ENCODE assay signal across 8 mouse cellular contexts in the genomic region with DNA sequence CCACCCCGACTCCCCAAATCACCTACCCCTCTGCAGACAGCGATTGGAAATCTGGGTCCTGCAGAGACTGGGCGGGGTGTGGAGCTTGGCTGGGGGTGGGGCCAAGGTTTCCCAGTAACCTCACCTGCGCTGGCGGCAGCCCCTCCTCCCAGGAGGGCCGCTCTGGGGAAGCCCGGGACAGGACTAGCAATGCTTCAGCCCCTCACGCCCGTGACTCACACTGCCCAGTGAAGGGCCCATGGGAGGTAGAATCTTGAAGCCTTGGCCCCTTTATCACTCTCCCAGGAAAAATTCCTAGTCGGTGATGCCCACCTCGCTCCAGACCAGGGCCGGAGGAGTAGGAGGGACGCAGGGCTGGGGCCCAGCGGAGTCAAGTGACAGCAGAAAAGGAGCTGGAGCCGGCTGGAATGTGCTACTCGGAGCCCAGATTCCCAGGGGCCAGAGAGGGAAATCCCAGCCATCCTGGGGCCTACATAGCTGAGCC. TPM values are rescaled to one million over a fixed set of nuclear protein-coding genes. Genes with fewer than 3 reads are reported as not detected.
DNase-seq lines count a peak whose midpoint lies in the region; ATAC-seq and TF ChIP-seq lines count a peak whose summit lies in the region.

No protein-coding gene starts in this region.

- peaks cover 49% of the 10 kb centered on the region for H3K27me3 ChIP-seq in E14TG2a.4 (ENCODE audit: insufficient read depth, low read length)
- no peaks in the 10 kb centered on the region for H3K27me3 ChIP-seq in forebrain, embryonic 15.5 days
- H3K27me3 ChIP-seq in intestine, embryonic 15.5 days (replicated peaks) = no peaks in the 10 kb centered on the region
- H3K27me3 ChIP-seq in liver, embryonic 15.5 days = peaks cover 92% of the 10 kb centered on the region
- H3K27me3 ChIP-seq in neural tube, embryonic 15.5 days (replicated peaks) = no peaks in the 10 kb centered on the region

- H3K9me3 ChIP-seq in E14TG2a.4 (ENCODE audit: low read length) = no peaks in the 10 kb centered on the region
- H3K9me3 ChIP-seq in forebrain, embryonic 15.5 days = no peaks in the 10 kb centered on the region
- no peaks in the 10 kb centered on the region for H3K9me3 ChIP-seq in intestine, embryonic 15.5 days
- H3K9me3 ChIP-seq in liver, embryonic 15.5 days (replicated peaks) = no peaks in the 10 kb centered on the region
- no peaks in the 10 kb centered on the region for H3K9me3 ChIP-seq in neural tube, embryonic 15.5 days (replicated peaks)

- no peaks in the 10 kb centered on the region for H3K36me3 ChIP-seq in E14TG2a.4 (ENCODE audit: insufficient read depth, low read length)
- H3K36me3 ChIP-seq in forebrain, embryonic 15.5 days = no peaks in the 10 kb centered on the region
- no peaks in the 10 kb centered on the region for H3K36me3 ChIP-seq in intestine, embryonic 15.5 days
- H3K36me3 ChIP-seq in liver, embryonic 15.5 days (replicated peaks) = no peaks in the 10 kb centered on the region
- no peaks in the 10 kb centered on the region for H3K36me3 ChIP-seq in neural tube, embryonic 15.5 days

- TF ChIP-seq CTCF in E14TG2a.4 (conservative IDR thresholded peaks at IDR 0.05; ENCODE audit: low read length) = no peak
- TF ChIP-seq CTCF in brain, embryonic 14.5 days (IDR thresholded peaks at IDR 0.05; ENCODE audit: borderline replicate concordance, extremely low read depth, insufficient read depth, insufficient read length) = no peak

- peak overlapping the region; percentile 99 for H3K27ac ChIP-seq in forebrain, embryonic 15.5 days (replicated peaks)
- peak overlapping the region; percentile 96 for H3K27ac ChIP-seq in intestine, embryonic 15.5 days
- H3K27ac ChIP-seq in liver, embryonic 15.5 days (replicated peaks) = no peak overlapping the region
- peak overlapping the region; percentile 98 for H3K27ac ChIP-seq in neural tube, embryonic 15.5 days (replicated peaks)

- ATAC-seq in forebrain, embryonic 15.5 days (replicated peaks) = no peak
- peak; percentile 41 for ATAC-seq in intestine, embryonic 15.5 days
- no peak for ATAC-seq in liver, embryonic 15.5 days (ENCODE audit: insufficient read depth)
- no peak for ATAC-seq in neural tube, embryonic 15.5 days (ENCODE audit: low FRiP score)
- no peak for ATAC-seq in granulocyte monocyte progenitor cell, adult 5-6 weeks (replicated peaks; ENCODE audit: poor library complexity, severe bottlenecking)

- peak overlapping the region; percentile 82 for H3K4me3 ChIP-seq in E14TG2a.4 (replicated peaks; ENCODE audit: low read length)
- peak overlapping the region; percentile 67 for H3K4me3 ChIP-seq in forebrain, embryonic 15.5 days
- H3K4me3 ChIP-seq in intestine, embryonic 15.5 days (replicated peaks) = peak overlapping the region; percentile 58
- peak overlapping the region; percentile 17; the same call in 1 of the 2 replicates for H3K4me3 ChIP-seq in liver, embryonic 15.5 days (replicated peaks)
- H3K4me3 ChIP-seq in neural tube, embryonic 15.5 days (replicated peaks) = peak overlapping the region; percentile 68

- TF ChIP-seq POLR2A in brain, embryonic 14.5 days (IDR thresholded peaks at IDR 0.05; ENCODE audit: borderline replicate concordance, extremely low read depth, insufficient read depth, insufficient read length, poor library complexity, severe bottlenecking) = no peak

- H3K4me1 ChIP-seq in E14TG2a.4 (replicated peaks; ENCODE audit: low read depth, low read length) = peaks cover 88% of the 10 kb centered on the region
- H3K4me1 ChIP-seq in forebrain, embryonic 15.5 days = peaks cover 74% of the 10 kb centered on the region
- peaks cover 56% of the 10 kb centered on the region for H3K4me1 ChIP-seq in intestine, embryonic 15.5 days (replicated peaks)
- peaks cover 10% of the 10 kb centered on the region for H3K4me1 ChIP-seq in liver, embryonic 15.5 days (replicated peaks)
- peaks cover 74% of the 10 kb centered on the region for H3K4me1 ChIP-seq in neural tube, embryonic 15.5 days

- WGBS in forebrain, embryonic 15.5 days = 1% methylated on average over 16 of the region's 16 CpGs
- 3% methylated on average over 16 of the region's 16 CpGs for WGBS in intestine, embryonic 15.5 days
- WGBS in liver, embryonic 15.5 days (ENCODE audit: insufficient replicate concordance) = 14% methylated on average over 16 of the region's 16 CpGs
- WGBS in neural tube, embryonic 15.5 days = 5% methylated on average over 16 of the region's 16 CpGs

- peak; percentile 64 for DNase-seq in brain, embryonic 14.5 days (ENCODE audit: low read depth)
- DNase-seq in right cerebral cortex, adult 2 months (ENCODE audit: low spot score in 2 of 2) = no peak

- peak overlapping the region; percentile 84 for H3K9ac ChIP-seq in forebrain, embryonic 15.5 days (replicated peaks)
- peak overlapping the region; percentile 64 for H3K9ac ChIP-seq in intestine, embryonic 15.5 days
- no peak overlapping the region for H3K9ac ChIP-seq in liver, embryonic 15.5 days
- peak overlapping the region; percentile 84 for H3K9ac ChIP-seq in neural tube, embryonic 15.5 days (replicated peaks)

- H3K4me2 ChIP-seq in forebrain, embryonic 15.5 days (replicated peaks) = peak overlapping the region; percentile 89
- H3K4me2 ChIP-seq in intestine, embryonic 15.5 days (replicated peaks) = peak overlapping the region; percentile 89
- peak overlapping the region; percentile 30; the same call in 1 of the 2 replicates for H3K4me2 ChIP-seq in liver, embryonic 15.5 days
- peak overlapping the region; percentile 83 for H3K4me2 ChIP-seq in neural tube, embryonic 15.5 days

RNA-seq across cellular contexts. Expression of gene Ddr1, which starts 2.4 kb away (rescaled TPM):
- 99.6 and 112 TPM in 2 replicates for polyA plus RNA-seq in brain, embryonic 14.5 days (2012; rRNA removed)
- polyA plus RNA-seq in forebrain, embryonic 15.5 days (2015; fragmentation: Nextera tagmentation; extraction: Ambion mirVana) = 127 TPM in 2 replicates
- 54.0 and 54.2 TPM in 2 replicates for polyA plus RNA-seq in intestine, embryonic 15.5 days (2015; fragmentation: Nextera tagmentation; extraction: Ambion mirVana)
- polyA plus RNA-seq in liver, embryonic 15.5 days (2015; fragmentation: Nextera tagmentation; extraction: Ambion mirVana) = 2.6 and 3.4 TPM in 2 replicates
- polyA plus RNA-seq in neural tube, embryonic 15.5 days (2015; fragmentation: Nextera tagmentation; extraction: Ambion mirVana) = 73.8 and 76.4 TPM in 2 replicates
- total RNA-seq in granulocyte monocyte progenitor cell, adult 5-6 weeks (2014; fragmentation: Nextera tagmentation) = not detected in 2 replicates
- not detected in 2 replicates for total RNA-seq in granulocyte monocyte progenitor cell, adult 5-6 weeks (2017)

RNA-seq across cellular contexts. Expression of gene Gtf2h4, which starts 28.5 kb away (rescaled TPM):
- polyA plus RNA-seq in brain, embryonic 14.5 days (2012; rRNA removed) = 28.8 and 40.8 TPM in 2 replicates
- 36.1 and 37.8 TPM in 2 replicates for polyA plus RNA-seq in forebrain, embryonic 15.5 days (2015; fragmentation: Nextera tagmentation; extraction: Ambion mirVana)
- polyA plus RNA-seq in intestine, embryonic 15.5 days (2015; fragmentation: Nextera tagmentation; extraction: Ambion mirVana) = 43.8 TPM in 2 replicates
- 21.7 and 25.5 TPM in 2 replicates for polyA plus RNA-seq in liver, embryonic 15.5 days (2015; fragmentation: Nextera tagmentation; extraction: Ambion mirVana)
- 24.1 and 30.7 TPM in 2 replicates for polyA plus RNA-seq in neural tube, embryonic 15.5 days (2015; fragmentation: Nextera tagmentation; extraction: Ambion mirVana)
- 20.3 and 41.9 TPM in 2 replicates for total RNA-seq in granulocyte monocyte progenitor cell, adult 5-6 weeks (2014; fragmentation: Nextera tagmentation)
- 32.6 and 40.4 TPM in 2 replicates for total RNA-seq in granulocyte monocyte progenitor cell, adult 5-6 weeks (2017)

RNA-seq across cellular contexts. Expression of gene Vars2, which starts 34.6 kb away (rescaled TPM):
- polyA plus RNA-seq in brain, embryonic 14.5 days (2012; rRNA removed) = 36.8 and 40.6 TPM in 2 replicates
- 16.2 and 18.1 TPM in 2 replicates for polyA plus RNA-seq in forebrain, embryonic 15.5 days (2015; fragmentation: Nextera tagmentation; extraction: Ambion mirVana)
- polyA plus RNA-seq in intestine, embryonic 15.5 days (2015; fragmentation: Nextera tagmentation; extraction: Ambion mirVana) = 18.3 and 18.9 TPM in 2 replicates
- polyA plus RNA-seq in liver, embryonic 15.5 days (2015; fragmentation: Nextera tagmentation; extraction: Ambion mirVana) = 6.1 and 6.5 TPM in 2 replicates
- polyA plus RNA-seq in neural tube, embryonic 15.5 days (2015; fragmentation: Nextera tagmentation; extraction: Ambion mirVana) = 12.8 and 17.9 TPM in 2 replicates
- total RNA-seq in granulocyte monocyte progenitor cell, adult 5-6 weeks (2014; fragmentation: Nextera tagmentation) = 7.3 and 30.1 TPM in 2 replicates
- 7.8 and 16.2 TPM in 2 replicates for total RNA-seq in granulocyte monocyte progenitor cell, adult 5-6 weeks (2017)

RNA-seq across cellular contexts. Expression of gene Mucl3, which starts 58.5 kb away (rescaled TPM):
- polyA plus RNA-seq in brain, embryonic 14.5 days (2012; rRNA removed) = 0.05 and 0.11 TPM in 2 replicates
- not detected in 2 replicates for polyA plus RNA-seq in forebrain, embryonic 15.5 days (2015; fragmentation: Nextera tagmentation; extraction: Ambion mirVana)
- 0.39 and 0.44 TPM in 2 replicates for polyA plus RNA-seq in intestine, embryonic 15.5 days (2015; fragmentation: Nextera tagmentation; extraction: Ambion mirVana)
- 0.03 and 0.05 TPM in 2 replicates for polyA plus RNA-seq in liver, embryonic 15.5 days (2015; fragmentation: Nextera tagmentation; extraction: Ambion mirVana)
- polyA plus RNA-seq in neural tube, embryonic 15.5 days (2015; fragmentation: Nextera tagmentation; extraction: Ambion mirVana) = 0.22 TPM in 1 of 2 replicates, not detected in the other
- not detected in 2 replicates for total RNA-seq in granulocyte monocyte progenitor cell, adult 5-6 weeks (2014; fragmentation: Nextera tagmentation)
- not detected in 2 replicates for total RNA-seq in granulocyte monocyte progenitor cell, adult 5-6 weeks (2017)

Comparison
In these comparisons a context has a peak if more than half of its experiments do, and no peak if none do; other contexts are left out.
1. H3K4me3 ChIP-seq: peak in every context shown above with its lines; median percentile 82 in E14TG2a.4; 68 in neural tube, embryonic 15.5 days; 67 in forebrain, embryonic 15.5 days; 58 in intestine, embryonic 15.5 days; 17 in liver, embryonic 15.5 days.
2. H3K4me2 ChIP-seq: peak in every context shown above with its lines; median percentile 89 in forebrain, embryonic 15.5 days; 89 in intestine, embryonic 15.5 days; 83 in neural tube, embryonic 15.5 days; 30 in liver, embryonic 15.5 days.
3. RNA of gene Ddr1, which starts 2.4 kb away (polyA plus RNA-seq): 127 TPM in forebrain, embryonic 15.5 days, 99.6 to 112 TPM in brain, embryonic 14.5 days, 73.8 to 76.4 TPM in neural tube, embryonic 15.5 days and 54.0 to 54.2 TPM in intestine, embryonic 15.5 days; 2.6 to 3.4 TPM in liver, embryonic 15.5 days; every median in the first group is over 10 times any median in the second.